24 mouse cellular contexts compared by ENCODE assay signal in genomic region chr14:54372923-54373322, GRCm38 (mm10). TPM values are rescaled to one million over a fixed set of nuclear protein-coding genes. Genes with fewer than 3 reads are reported as not detected.
DNase-seq lines count a peak whose midpoint lies in the region; ATAC-seq and TF ChIP-seq lines count a peak whose summit lies in the region.
"Had no signal": no experiment of that assay in that cellular context is flagged by ENCODE, and none has a peak within 500 bp of the region (broad histone marks: within the 10 kb centered on the region; RNA-seq: fewer than 3 reads in every experiment).

No protein-coding gene starts in this region.

- H3K4me3 ChIP-seq in kidney, embryonic 14.5 days (ENCODE audit: low read length), result no peak overlapping the region
- no peak overlapping the region for H3K4me3 ChIP-seq in intestine, postnatal 0 days (ENCODE audit: low read depth, low read length)
- H3K4me3 ChIP-seq in forebrain, embryonic 16.5 days (replicated peaks; ENCODE audit: low read length), result no peak overlapping the region
- H3K4me3 ChIP-seq: embryonic facial prominence, embryonic 15.5 days; erythroblast, embryonic 14.5 days; forebrain, embryonic 10.5 days; forebrain, embryonic 15.5 days; heart, embryonic 10.5 days had no signal

- peaks cover 3% of the 10 kb centered on the region; the same call in 1 of the 2 replicates for H3K9me3 ChIP-seq in kidney, embryonic 14.5 days (ENCODE audit: control insufficient read depth, low read length)
- no peaks in the 10 kb centered on the region for H3K9me3 ChIP-seq in intestine, postnatal 0 days (ENCODE audit: control insufficient read depth)
- no peaks in the 10 kb centered on the region for H3K9me3 ChIP-seq in forebrain, embryonic 16.5 days (ENCODE audit: control insufficient read depth, low read length)
- H3K9me3 ChIP-seq: embryonic facial prominence, embryonic 15.5 days; forebrain, embryonic 15.5 days; G1E; heart, embryonic 10.5 days had no signal

- peak; percentile 55 for DNase-seq in kidney, adult 11 months
- DNase-seq in kidney, adult 9 months, result peak; percentile 75
- no peak for DNase-seq in kidney, postnatal 10 days
- DNase-seq in large intestine, adult 2 months (ENCODE audit: low read depth, low spot score), result peak; percentile 40
- DNase-seq in right cerebral cortex, postnatal 25 days, result no peak
- DNase-seq: adrenal gland, adult 8-10 months; adrenal gland, postnatal 36 days; B cell, adult 2 months; cerebellum, adult 2 months; cerebellum, postnatal 14 days; embryo, embryonic 11 days; gastrocnemius, postnatal 10 days; heart, adult 18-20 months; heart, postnatal 10 days had no signal

- no peaks in the 10 kb centered on the region for H3K27me3 ChIP-seq in kidney, embryonic 14.5 days (ENCODE audit: control insufficient read depth, insufficient read depth, low read length)
- H3K27me3 ChIP-seq in intestine, postnatal 0 days (replicated peaks; ENCODE audit: control insufficient read depth, insufficient read depth, low read length), result no peaks in the 10 kb centered on the region
- no peaks in the 10 kb centered on the region for H3K27me3 ChIP-seq in forebrain, embryonic 16.5 days (replicated peaks; ENCODE audit: control insufficient read depth, insufficient read depth, low read length)
- H3K27me3 ChIP-seq: embryonic facial prominence, embryonic 15.5 days; forebrain, embryonic 15.5 days had no signal

- no peaks in the 10 kb centered on the region for H3K4me1 ChIP-seq in kidney, embryonic 14.5 days (ENCODE audit: control insufficient read depth, insufficient read depth, low read length)
- H3K4me1 ChIP-seq in intestine, postnatal 0 days (replicated peaks; ENCODE audit: control insufficient read depth, insufficient read depth, low read length), result no peaks in the 10 kb centered on the region
- no peaks in the 10 kb centered on the region for H3K4me1 ChIP-seq in forebrain, embryonic 16.5 days (replicated peaks; ENCODE audit: control insufficient read depth, insufficient read depth, low read length)
- H3K4me1 ChIP-seq: embryonic facial prominence, embryonic 15.5 days; forebrain, embryonic 10.5 days; forebrain, embryonic 15.5 days; heart, embryonic 10.5 days had no signal

- peaks cover 39% of the 10 kb centered on the region for H3K36me3 ChIP-seq in kidney, embryonic 14.5 days (ENCODE audit: control insufficient read depth, insufficient read depth, low read length)
- peaks cover 52% of the 10 kb centered on the region for H3K36me3 ChIP-seq in intestine, postnatal 0 days (ENCODE audit: control insufficient read depth, insufficient read depth)
- H3K36me3 ChIP-seq in forebrain, embryonic 16.5 days (ENCODE audit: control insufficient read depth, insufficient read depth), result peaks cover 30% of the 10 kb centered on the region

- no peak overlapping the region for H3K9ac ChIP-seq in kidney, embryonic 14.5 days (ENCODE audit: low read depth, low read length)
- no peak overlapping the region for H3K9ac ChIP-seq in intestine, postnatal 0 days (ENCODE audit: low read depth, low read length)
- H3K9ac ChIP-seq in forebrain, embryonic 16.5 days (replicated peaks; ENCODE audit: low read depth, low read length), result no peak overlapping the region
- H3K9ac ChIP-seq: embryonic facial prominence, embryonic 15.5 days; forebrain, embryonic 15.5 days had no signal

- no peak for ATAC-seq in kidney, embryonic 14.5 days (ENCODE audit: low FRiP score, low TSS enrichment)
- peak; percentile 48; the same call in 1 of the 2 replicates for ATAC-seq in intestine, postnatal 0 days
- no peak for ATAC-seq in forebrain, embryonic 16.5 days
- ATAC-seq: CD4-positive, CD25-positive, alpha-beta regulatory T cell, adult 4 months; forebrain, embryonic 15.5 days had no signal

- TF ChIP-seq CTCF in intestine, postnatal 0 days (IDR thresholded peaks at IDR 0.05; ENCODE audit: low read depth), result no peak

- no peak overlapping the region for H3K27ac ChIP-seq in kidney, embryonic 14.5 days (ENCODE audit: low read depth, low read length)
- H3K27ac ChIP-seq in intestine, postnatal 0 days (ENCODE audit: low read depth, low read length), result 0 out of 2 replicates have a peak overlapping the region, but pooled peaks have one; percentile 46
- H3K27ac ChIP-seq in forebrain, embryonic 16.5 days (ENCODE audit: low read length), result no peak overlapping the region
- H3K27ac ChIP-seq: embryonic facial prominence, embryonic 15.5 days; forebrain, embryonic 10.5 days; forebrain, embryonic 15.5 days; heart, embryonic 10.5 days had no signal

- no peak overlapping the region for H3K4me2 ChIP-seq in kidney, embryonic 14.5 days (replicated peaks; ENCODE audit: low read depth, low read length)
- no peak overlapping the region for H3K4me2 ChIP-seq in intestine, postnatal 0 days (replicated peaks; ENCODE audit: low read depth)
- H3K4me2 ChIP-seq in forebrain, embryonic 16.5 days (ENCODE audit: low read length), result no peak overlapping the region
- H3K4me2 ChIP-seq: embryonic facial prominence, embryonic 15.5 days; forebrain, embryonic 15.5 days had no signal

- WGBS in kidney, embryonic 14.5 days, result 90% methylated on average over 9 of the region's 9 CpGs
- WGBS in intestine, postnatal 0 days, result 54% methylated on average over 9 of the region's 9 CpGs
- WGBS in large intestine, adult 2 months, result 43% methylated on average over 9 of the region's 9 CpGs
- WGBS in forebrain, embryonic 16.5 days, result 97% methylated on average over 9 of the region's 9 CpGs

RNA-seq across cellular contexts. Expression of gene Oxa1l, which starts 12.3 kb away (rescaled TPM):
- polyA plus RNA-seq in kidney, embryonic 14.5 days (2014; fragmentation: Nextera tagmentation; extraction: Ambion mirVana), result 63.1 and 69.7 TPM in 2 replicates
- 35.5 and 36.4 TPM in 2 replicates for polyA plus RNA-seq in intestine, postnatal 0 days (2015; fragmentation: Nextera tagmentation; extraction: Ambion mirVana)
- 92.6 and 121 TPM in 2 replicates for polyA plus RNA-seq in large intestine, adult 2 months (2012; rRNA removed)
- polyA plus RNA-seq in forebrain, embryonic 16.5 days (2015; fragmentation: Nextera tagmentation; extraction: Ambion mirVana), result 44.5 and 49.0 TPM in 2 replicates

RNA-seq across cellular contexts. Expression of gene Slc7a7, which starts 44.7 kb away (rescaled TPM):
- 6.9 and 9.6 TPM in 2 replicates for polyA plus RNA-seq in kidney, embryonic 14.5 days (2014; fragmentation: Nextera tagmentation; extraction: Ambion mirVana)
- polyA plus RNA-seq in intestine, postnatal 0 days (2015; fragmentation: Nextera tagmentation; extraction: Ambion mirVana), result 188 TPM in 2 replicates
- 211 and 290 TPM in 2 replicates for polyA plus RNA-seq in large intestine, adult 2 months (2012; rRNA removed)
- 3.9 and 4.9 TPM in 2 replicates for polyA plus RNA-seq in forebrain, embryonic 16.5 days (2015; fragmentation: Nextera tagmentation; extraction: Ambion mirVana)

RNA-seq across cellular contexts. Expression of gene Mrpl52, which starts 53.8 kb away (rescaled TPM):
- 269 and 360 TPM in 2 replicates for polyA plus RNA-seq in kidney, embryonic 14.5 days (2014; fragmentation: Nextera tagmentation; extraction: Ambion mirVana)
- 300 and 317 TPM in 2 replicates for polyA plus RNA-seq in intestine, postnatal 0 days (2015; fragmentation: Nextera tagmentation; extraction: Ambion mirVana)
- polyA plus RNA-seq in large intestine, adult 2 months (2012; rRNA removed), result 315 and 345 TPM in 2 replicates
- polyA plus RNA-seq in forebrain, embryonic 16.5 days (2015; fragmentation: Nextera tagmentation; extraction: Ambion mirVana), result 229 and 239 TPM in 2 replicates

RNA-seq across cellular contexts. Expression of gene Mmp14, which starts 58.5 kb away (rescaled TPM):
- polyA plus RNA-seq in kidney, embryonic 14.5 days (2014; fragmentation: Nextera tagmentation; extraction: Ambion mirVana), result 101 and 167 TPM in 2 replicates
- polyA plus RNA-seq in intestine, postnatal 0 days (2015; fragmentation: Nextera tagmentation; extraction: Ambion mirVana), result 49.4 and 53.7 TPM in 2 replicates
- 37.7 and 47.3 TPM in 2 replicates for polyA plus RNA-seq in large intestine, adult 2 months (2012; rRNA removed)
- polyA plus RNA-seq in forebrain, embryonic 16.5 days (2015; fragmentation: Nextera tagmentation; extraction: Ambion mirVana), result 49.4 and 62.3 TPM in 2 replicates
- polyA plus RNA-seq: CD4-positive, CD25-positive, alpha-beta regulatory T cell, adult 4 months had no signal

Comparison
In these comparisons a context has a peak if more than half of its experiments do, and no peak if none do; other contexts are left out.
1. DNase-seq: peak in kidney, adult 11 months (single experiment), kidney, adult 9 months (single experiment) and large intestine, adult 2 months (single experiment); none in kidney, postnatal 10 days (single experiment) and right cerebral cortex, postnatal 25 days (single experiment).
2. RNA of gene Slc7a7, which starts 44.7 kb away (polyA plus RNA-seq): 211 to 290 TPM in large intestine, adult 2 months and 188 TPM in intestine, postnatal 0 days; 6.9 to 9.6 TPM in kidney, embryonic 14.5 days and 3.9 to 4.9 TPM in forebrain, embryonic 16.5 days; every median in the first group is over 10 times any median in the second.